Mouse (Mus musculus): ENCODE measurements around the gene Piwil1.
"Not testable (repeated sequence)": the region's sequence is repeated elsewhere in the genome, so short reads cannot be mapped to it uniquely, and the experiment has no call there.

Piwil1 gene

DNA sequence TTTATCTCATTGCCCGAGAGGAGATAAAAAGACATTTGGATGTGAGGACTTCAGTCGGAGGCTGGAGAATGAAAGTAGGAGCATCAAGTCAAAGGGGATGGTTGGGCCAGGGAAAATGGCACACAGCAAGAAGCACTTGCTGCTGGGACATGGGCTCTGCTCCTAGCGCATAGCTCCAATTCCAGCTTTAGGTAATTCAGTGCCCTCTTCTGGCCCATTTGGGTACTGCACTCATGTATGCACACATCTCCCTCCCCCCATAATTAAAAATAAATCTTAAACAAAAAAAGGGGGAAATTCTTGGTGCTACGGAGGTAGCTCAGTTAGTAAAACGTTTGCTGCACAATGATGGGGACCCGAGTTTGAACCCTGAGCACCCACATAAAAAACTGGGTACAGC is 9.5 kb downstream of the Piwil1 start:
- no peak for DNase-seq

DNA sequence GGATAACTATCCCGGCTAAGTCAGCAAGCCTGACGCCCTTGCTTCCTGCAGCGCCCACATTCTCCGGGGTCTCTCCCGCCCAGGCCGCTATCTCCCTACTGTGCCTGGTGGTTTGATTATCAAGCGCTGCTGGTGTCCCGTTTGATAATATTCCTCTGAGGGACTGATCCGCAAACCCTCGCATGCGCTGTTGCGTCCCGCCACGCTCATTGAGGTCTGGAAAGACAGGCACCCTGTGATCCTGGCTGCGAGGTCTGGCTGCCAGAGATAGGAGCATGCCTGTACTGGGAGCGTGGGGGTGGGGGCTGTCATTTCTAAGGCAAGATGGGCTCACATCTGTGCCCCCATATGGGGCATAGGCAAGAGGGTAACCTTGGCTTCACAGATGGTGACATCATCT is 12.8 kb downstream of the Piwil1 start:
- DNase-seq = no peak

DNA sequence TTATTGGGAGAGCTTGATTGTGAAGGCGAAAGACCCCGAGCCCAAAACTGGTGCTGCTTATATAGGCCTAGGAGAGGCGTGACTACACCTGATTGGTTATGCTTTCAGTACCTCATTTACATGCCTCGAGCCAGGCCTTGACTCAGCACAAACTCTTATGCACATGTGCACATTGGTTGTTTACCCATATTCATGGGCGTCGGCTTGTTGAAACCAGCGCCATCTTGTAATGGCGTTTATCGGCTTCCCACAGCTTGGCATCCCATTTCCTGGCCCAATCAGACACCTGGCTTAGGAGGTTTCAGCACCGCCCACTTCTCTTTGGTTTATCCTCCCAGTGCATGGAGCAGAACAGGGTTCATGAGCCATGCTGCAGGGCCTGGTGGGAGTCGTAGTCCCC is 18.1 kb downstream of the Piwil1 start:
- DNase-seq = not testable (repeated sequence)

DNA sequence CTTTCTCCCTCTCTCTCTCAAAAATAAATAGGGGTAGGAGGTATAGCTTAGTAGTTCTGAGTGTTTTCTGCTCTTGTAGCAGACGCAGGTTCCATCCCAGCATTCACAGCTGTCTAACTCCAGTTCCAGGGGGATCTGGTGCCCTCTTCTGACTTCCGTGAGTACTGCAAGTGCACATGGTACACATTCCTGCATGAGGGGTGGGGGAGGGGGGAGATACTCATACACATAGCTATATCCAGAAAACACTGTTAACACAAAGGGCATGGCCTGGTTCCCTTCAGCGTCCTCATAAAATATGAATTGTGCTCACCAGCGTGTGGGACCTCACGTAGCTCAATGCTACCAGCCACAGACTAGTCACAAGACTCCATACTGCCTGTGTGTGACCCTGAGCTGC is 27.0 kb downstream of the Piwil1 start:
- DNase-seq = no peak

DNA sequence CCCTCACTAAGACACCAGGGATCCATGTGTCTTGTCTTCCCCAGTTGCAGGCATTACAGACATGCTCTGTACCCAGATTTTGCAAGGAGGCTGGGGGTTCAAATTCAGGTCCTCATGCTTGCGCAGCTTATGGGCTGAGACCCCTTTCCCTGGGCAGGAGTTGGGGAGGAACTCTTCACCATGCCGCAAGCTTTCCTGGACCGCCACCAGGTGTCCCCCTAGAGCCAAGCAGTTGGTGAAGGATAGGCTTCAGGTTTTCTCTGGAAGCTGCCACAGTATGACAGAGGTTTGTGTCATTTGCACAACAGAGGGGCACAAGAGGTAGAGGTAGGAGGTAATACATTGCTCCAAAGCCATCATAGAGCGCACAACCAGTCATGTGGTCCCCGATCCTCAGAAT is 28.3 kb downstream of the Piwil1 start:
- no peak for DNase-seq

- DNase-seq = no peak
Measured at GRCm38 (mm10) chr5:128732416-128733014, 30.2 kb downstream of the Piwil1 start.

GRCm38 (mm10) chr5:128733955-128734354 is 31.6 kb downstream of the Piwil1 start:
- DNase-seq = no peak

DNA sequence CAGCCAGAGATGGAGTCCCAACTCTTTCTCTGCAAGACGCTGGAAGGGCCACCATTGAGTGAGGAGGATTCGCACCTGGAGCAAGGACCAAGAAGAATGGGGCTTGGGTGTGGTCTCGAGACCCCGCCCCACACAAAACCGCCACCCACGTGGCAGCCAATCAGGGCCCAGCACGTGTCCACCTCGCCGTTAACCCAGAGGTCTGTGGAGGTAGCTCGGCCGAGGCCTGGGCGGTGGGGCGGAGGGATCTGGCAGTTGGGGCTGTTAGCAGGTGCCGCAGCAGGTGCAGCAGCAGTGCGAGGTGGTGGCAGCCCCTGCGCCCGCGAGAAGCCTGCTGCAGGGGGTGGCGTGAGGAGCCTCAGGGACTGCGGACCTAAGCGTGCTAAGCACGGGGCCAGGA is 33.6 kb downstream of the Piwil1 start:
- DNase-seq = no peak

GRCm38 (mm10) chr5:128739168-128739837 is 37.0 kb downstream of the Piwil1 start:
- no peak for DNase-seq

GRCm38 (mm10) chr5:128739838-128740171 is 37.5 kb downstream of the Piwil1 start:
- DNase-seq = no peak

DNA sequence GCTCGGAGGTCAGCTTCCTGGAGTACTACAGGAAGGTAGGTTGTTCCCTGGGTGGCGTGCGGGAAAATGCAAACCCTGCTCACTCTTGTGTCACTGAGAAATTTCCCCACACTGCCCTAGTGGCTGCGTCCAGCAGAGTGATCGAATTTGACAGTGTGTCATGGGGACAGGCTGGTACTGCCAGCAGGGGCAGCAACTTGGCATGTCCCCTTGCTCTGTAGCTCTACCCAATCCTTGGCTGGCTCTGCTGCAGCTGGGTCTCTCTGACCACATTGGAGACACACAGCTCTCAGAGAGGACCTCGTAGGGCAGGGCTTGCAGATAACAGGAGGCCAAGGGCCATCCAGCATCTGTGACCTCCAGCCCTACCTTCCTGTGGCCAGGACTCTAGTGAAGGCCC is 42.0 kb downstream of the Piwil1 start:
- no peak for DNase-seq

DNA sequence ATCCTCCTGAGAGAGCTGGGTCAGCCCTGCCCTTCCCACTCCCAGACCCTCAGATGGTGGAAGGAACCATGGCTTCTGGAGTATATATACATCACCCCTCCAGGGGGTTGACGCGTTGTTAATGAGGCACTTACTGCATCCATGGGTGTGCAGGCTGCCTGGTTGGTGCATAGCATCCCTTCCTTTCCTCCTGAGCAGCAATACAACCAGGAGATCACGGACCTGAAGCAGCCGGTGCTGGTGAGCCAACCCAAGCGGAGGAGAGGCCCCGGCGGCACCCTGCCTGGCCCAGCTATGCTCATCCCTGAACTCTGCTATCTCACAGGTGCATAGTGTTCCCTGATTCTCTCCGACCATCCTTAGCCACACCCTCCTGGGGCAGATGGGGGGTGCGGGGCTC is 42.9 kb downstream of the Piwil1 start:
- DNase-seq = no peak

DNA sequence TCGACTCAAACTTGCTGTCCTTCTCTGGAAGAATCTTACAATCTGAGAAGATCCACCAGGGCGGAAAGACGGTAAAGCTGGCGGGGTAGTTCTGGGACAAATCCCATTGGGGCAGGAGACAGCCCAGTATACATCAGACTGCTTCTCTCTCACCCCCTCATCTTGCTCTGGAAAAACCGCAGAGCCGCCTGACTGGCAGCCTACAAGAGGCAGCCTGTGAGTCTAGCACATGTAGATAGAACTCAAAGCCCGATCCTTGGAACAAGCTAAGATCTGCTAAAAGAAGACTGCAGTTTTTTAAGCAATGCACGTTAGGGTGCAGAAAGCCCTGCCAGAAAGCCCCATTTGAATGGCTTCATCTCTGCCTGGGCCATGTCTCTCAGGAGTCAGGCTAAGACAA is 43.9 kb downstream of the Piwil1 start:
- DNase-seq = no peak

- no peak for DNase-seq
Measured at GRCm38 (mm10) chr5:128761118-128761517, 58.8 kb downstream of the Piwil1 start.

DNA sequence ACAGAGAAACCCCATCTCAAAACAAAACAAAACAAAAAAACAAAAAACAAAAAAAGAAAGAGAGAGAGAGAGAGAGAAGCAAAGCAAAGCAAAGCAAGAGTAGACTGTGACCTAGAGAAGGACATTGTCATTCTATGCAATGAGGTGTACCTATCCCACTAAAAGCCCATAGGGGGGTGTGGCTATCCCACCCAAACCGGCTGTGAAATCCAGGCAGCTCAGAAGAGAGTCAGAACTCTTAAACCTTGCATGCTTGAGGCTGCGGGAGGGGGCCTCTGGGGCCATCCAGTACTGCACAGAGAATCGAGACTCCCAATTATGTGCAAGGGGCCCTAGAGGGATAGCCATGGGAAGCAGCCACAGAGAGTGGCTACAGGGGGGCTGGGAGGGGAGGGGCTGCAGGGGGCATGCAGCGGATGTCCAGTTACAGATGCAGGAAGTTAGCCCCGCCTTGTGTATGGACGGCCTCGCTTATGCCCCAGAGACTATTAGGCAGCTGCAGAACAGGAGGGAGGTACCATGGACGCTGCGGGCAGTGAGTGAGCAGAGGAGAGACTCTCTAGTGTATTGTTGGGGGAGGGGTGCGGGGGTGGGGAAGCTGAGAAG is 66.8 kb downstream of the Piwil1 start:
- no peak for DNase-seq

DNA sequence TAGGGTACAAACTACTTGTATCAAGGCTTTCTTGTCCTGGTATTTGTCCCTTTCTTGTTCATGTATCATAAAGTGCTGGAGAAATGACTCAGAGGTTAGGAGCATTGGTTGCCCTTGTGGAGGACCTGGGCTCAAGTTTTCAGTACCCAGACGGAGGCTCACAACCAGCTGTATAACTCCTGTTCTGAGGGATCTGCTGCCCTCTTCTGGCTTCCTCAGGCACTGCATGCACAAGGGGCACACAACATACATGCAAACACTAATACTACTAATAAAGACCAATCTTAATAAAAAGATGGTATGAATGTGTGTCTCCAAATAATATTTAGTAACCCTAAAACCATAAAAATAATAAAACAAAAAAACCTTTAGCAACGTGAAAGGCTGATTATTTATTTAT is 74.1 kb downstream of the Piwil1 start:
- no peak for DNase-seq

DNA sequence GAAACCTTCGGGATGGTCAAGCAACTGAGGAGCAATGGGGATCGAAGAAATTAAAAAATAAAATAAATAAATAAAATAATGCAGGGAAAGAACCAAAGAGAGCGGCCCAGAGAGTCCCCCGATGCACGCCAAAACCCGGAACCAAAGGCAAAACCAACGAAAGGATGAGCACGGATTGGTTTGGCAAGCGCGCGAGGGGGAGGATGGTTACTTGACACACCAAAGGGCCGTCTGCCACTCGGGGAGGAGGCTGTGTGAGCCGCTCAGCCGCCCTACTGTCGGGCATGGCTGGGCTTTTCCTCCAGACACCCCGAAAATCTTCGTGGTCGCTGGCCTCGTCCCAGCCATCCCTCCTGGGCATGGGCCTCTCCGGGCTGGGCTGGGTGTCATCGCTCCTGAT is 79.3 kb downstream of the Piwil1 start:
- DNase-seq = no peak

- no peak for DNase-seq
Measured at GRCm38 (mm10) chr5:128800592-128800991, 98.3 kb downstream of the Piwil1 start.

Data from thymus, adult 18-20 months (tissue).